Mouse (Mus musculus): ENCODE data around the gene Capns2. TPM values are rescaled to one million over a fixed set of nuclear protein-coding genes. Genes with fewer than 3 reads are reported as not detected.
A peak's percentile ranks its signal among the peaks of the same experiment; 100 is the strongest.

Gene Capns2
- polyA plus RNA-seq, 2 experiments = 34.3 to 52.5 TPM

- no peak for ATAC-seq (ENCODE audit: low FRiP score, low read depth)
- WGBS = 63% methylated on average over 14 of the region's 14 CpGs
- no peak overlapping the region for H3K4me2 ChIP-seq (replicated peaks; ENCODE audit: low read depth, low read length, severe bottlenecking)
- no peak for DNase-seq (ENCODE audit: low spot score)
- no peak overlapping the region for H3K27ac ChIP-seq (replicated peaks; ENCODE audit: low read depth, low read length)
- H3K27me3 ChIP-seq (ENCODE audit: control insufficient read depth, insufficient read depth, low read length) = no peaks in the 10 kb centered on the region
- 0 out of 2 replicates have a peak, but pooled peaks cover under 1% of the 10 kb centered on the region for H3K36me3 ChIP-seq (ENCODE audit: control insufficient read depth, insufficient read depth, low read length)
- no peaks in the 10 kb centered on the region for H3K4me1 ChIP-seq (ENCODE audit: control insufficient read depth, insufficient read depth, low read length)
- TF ChIP-seq POLR2A (IDR thresholded peaks at IDR 0.05; ENCODE audit: borderline replicate concordance, extremely low read depth, insufficient read depth, insufficient read length) = no peak
- no peaks in the 10 kb centered on the region for H3K9me3 ChIP-seq (ENCODE audit: control insufficient read depth, low read length)
- no peak overlapping the region for H3K9ac ChIP-seq (ENCODE audit: low read depth, low read length, severe bottlenecking)
- no peak overlapping the region for H3K4me3 ChIP-seq (replicated peaks; ENCODE audit: low read length)
These were observed 42.6 kb upstream of the Capns2 start for GRCm38 (mm10) chr8:92858475-92859182.

DNA sequence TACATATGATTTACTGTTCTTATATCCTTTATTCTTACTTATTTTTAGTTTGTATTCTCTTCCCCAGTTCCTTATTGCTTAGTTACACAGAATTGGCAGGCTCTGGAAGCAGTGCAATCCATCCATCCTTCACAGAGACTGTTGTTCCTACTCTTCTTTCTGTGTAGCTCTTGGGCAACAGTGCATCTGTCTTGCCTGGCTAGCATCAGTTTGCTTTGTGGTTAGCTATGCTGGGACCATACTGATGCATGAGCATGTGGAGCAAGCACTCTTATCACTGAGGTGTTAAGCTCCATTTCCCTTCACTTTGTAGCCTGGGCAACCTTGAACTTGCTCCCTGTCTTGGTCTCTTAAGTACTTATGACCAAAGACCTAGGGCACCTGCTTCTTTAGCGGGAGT, 39.2 kb upstream of the Capns2 start:
- no peaks in the 10 kb centered on the region for H3K36me3 ChIP-seq (ENCODE audit: control insufficient read depth, insufficient read depth, low read length)
- no peak overlapping the region for H3K4me3 ChIP-seq (replicated peaks; ENCODE audit: low read length)
- no peak overlapping the region for H3K27ac ChIP-seq (replicated peaks; ENCODE audit: low read depth, low read length)
- no peak for TF ChIP-seq POLR2A (IDR thresholded peaks at IDR 0.05; ENCODE audit: borderline replicate concordance, extremely low read depth, insufficient read depth, insufficient read length)
- H3K4me2 ChIP-seq (replicated peaks; ENCODE audit: low read depth, low read length, severe bottlenecking) = no peak overlapping the region
- no peak for DNase-seq (ENCODE audit: low spot score)
- ATAC-seq (ENCODE audit: low FRiP score, low read depth) = no peak
- H3K27me3 ChIP-seq (ENCODE audit: control insufficient read depth, insufficient read depth, low read length) = no peaks in the 10 kb centered on the region
- no peak overlapping the region for H3K9ac ChIP-seq (ENCODE audit: low read depth, low read length, severe bottlenecking)
- H3K9me3 ChIP-seq (ENCODE audit: control insufficient read depth, low read length) = no peaks in the 10 kb centered on the region
- WGBS = 93% methylated on average over 1 of the region's 1 CpGs
- peaks cover 6% of the 10 kb centered on the region; the same call in 1 of the 2 replicates for H3K4me1 ChIP-seq (ENCODE audit: control insufficient read depth, insufficient read depth, low read length)

DNA sequence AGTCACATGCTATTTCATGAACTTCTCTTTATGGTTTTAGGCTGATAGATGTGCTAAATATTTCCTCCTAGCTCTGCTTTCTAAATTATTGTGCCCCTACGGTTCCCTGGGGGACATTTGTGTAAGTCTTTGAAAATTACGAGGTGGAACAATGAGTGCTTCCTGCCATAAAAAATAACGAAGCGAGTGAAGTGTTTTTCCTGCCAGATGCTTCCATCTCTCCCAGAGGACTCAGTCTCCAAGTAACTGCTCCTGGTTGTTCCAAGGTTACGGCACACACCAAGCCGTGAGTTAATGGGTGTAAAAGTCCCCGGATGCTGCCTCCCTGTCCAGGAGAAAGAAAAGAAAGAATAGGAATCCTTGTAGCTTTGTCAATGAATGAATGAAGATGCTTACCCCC, 30.9 kb upstream of the Capns2 start:
- ATAC-seq (ENCODE audit: low FRiP score, low read depth) (peak; percentile 74; the same call in 1 of the 2 replicates), DNase-seq (ENCODE audit: low spot score) (peak; percentile 75)
- Histone ChIP-seq H3K27ac (replicated peaks; ENCODE audit: low read depth, low read length) (no peak overlapping the region), H3K27me3 (ENCODE audit: control insufficient read depth, insufficient read depth, low read length) (peaks cover 11% of the 10 kb centered on the region; the same call in 1 of the 2 replicates), H3K4me2 (replicated peaks; ENCODE audit: low read depth, low read length, severe bottlenecking) (no peak overlapping the region), H3K4me1 (ENCODE audit: control insufficient read depth, insufficient read depth, low read length) (peaks cover 19% of the 10 kb centered on the region), H3K9ac (ENCODE audit: low read depth, low read length, severe bottlenecking) (no peak overlapping the region), H3K4me3 (replicated peaks; ENCODE audit: low read length) (no peak overlapping the region), H3K36me3 (ENCODE audit: control insufficient read depth, insufficient read depth, low read length) (no peaks in the 10 kb centered on the region), H3K9me3 (ENCODE audit: control insufficient read depth, low read length) (no peaks in the 10 kb centered on the region)
- TF ChIP-seq POLR2A (IDR thresholded peaks at IDR 0.05; ENCODE audit: borderline replicate concordance, extremely low read depth, insufficient read depth, insufficient read length) = no peak
- 10% methylated on average over 7 of the region's 7 CpGs for WGBS

- peaks cover 11% of the 10 kb centered on the region for H3K4me1 ChIP-seq (ENCODE audit: control insufficient read depth, insufficient read depth, low read length)
- H3K9ac ChIP-seq (ENCODE audit: low read depth, low read length, severe bottlenecking) = no peak overlapping the region
- H3K9me3 ChIP-seq (ENCODE audit: control insufficient read depth, low read length) = no peaks in the 10 kb centered on the region
- no peak overlapping the region for H3K4me3 ChIP-seq (replicated peaks; ENCODE audit: low read length)
- peaks cover 11% of the 10 kb centered on the region; the same call in 1 of the 2 replicates for H3K27me3 ChIP-seq (ENCODE audit: control insufficient read depth, insufficient read depth, low read length)
- no peak overlapping the region for H3K27ac ChIP-seq (replicated peaks; ENCODE audit: low read depth, low read length)
- no peak for TF ChIP-seq POLR2A (IDR thresholded peaks at IDR 0.05; ENCODE audit: borderline replicate concordance, extremely low read depth, insufficient read depth, insufficient read length)
- ATAC-seq (ENCODE audit: low FRiP score, low read depth) = no peak
- H3K4me2 ChIP-seq (replicated peaks; ENCODE audit: low read depth, low read length, severe bottlenecking) = no peak overlapping the region
- 45% methylated on average over 10 of the region's 10 CpGs for WGBS
- H3K36me3 ChIP-seq (ENCODE audit: control insufficient read depth, insufficient read depth, low read length) = no peaks in the 10 kb centered on the region
- no peak for DNase-seq (ENCODE audit: low spot score)
These were observed 29.0 kb upstream of the Capns2 start for GRCm38 (mm10) chr8:92872063-92872759.

- Histone ChIP-seq H3K27me3 (ENCODE audit: control insufficient read depth, insufficient read depth, low read length) (no peaks in the 10 kb centered on the region), H3K4me3 (replicated peaks; ENCODE audit: low read length) (no peak overlapping the region), H3K4me2 (replicated peaks; ENCODE audit: low read depth, low read length, severe bottlenecking) (no peak overlapping the region), H3K9me3 (ENCODE audit: control insufficient read depth, low read length) (no peaks in the 10 kb centered on the region), H3K27ac (replicated peaks; ENCODE audit: low read depth, low read length) (no peak overlapping the region), H3K4me1 (ENCODE audit: control insufficient read depth, insufficient read depth, low read length) (no peaks in the 10 kb centered on the region), H3K9ac (ENCODE audit: low read depth, low read length, severe bottlenecking) (no peak overlapping the region), H3K36me3 (ENCODE audit: control insufficient read depth, insufficient read depth, low read length) (no peaks in the 10 kb centered on the region)
- no peak for TF ChIP-seq POLR2A (IDR thresholded peaks at IDR 0.05; ENCODE audit: borderline replicate concordance, extremely low read depth, insufficient read depth, insufficient read length)
- WGBS = 75% methylated on average over 10 of the region's 10 CpGs
- ATAC-seq (ENCODE audit: low FRiP score, low read depth) (no peak), DNase-seq (ENCODE audit: low spot score) (no peak)
These were observed 25.4 kb upstream of the Capns2 start for GRCm38 (mm10) chr8:92875795-92876194.
